Mouse (Mus musculus): ENCODE data around the gene Tox3. TPM values are rescaled to one million over a fixed set of nuclear protein-coding genes. Genes with fewer than 3 reads are reported as not detected.

Tox3 gene
- 3.9 and 5.4 TPM in 2 replicates for total RNA-seq (2021)
- long read RNA-seq, partial matches to known transcripts: 0 of 1 reads
- long read RNA-seq, other reads (novel, unspliced or antisense): 1 of 1 reads

GRCm38 (mm10) chr8:90348178-90348925 is at the start of gene Tox3:
Gene Tox3 (minus strand): TSS chr8:90348343.
- peak; percentile 66 for DNase-seq

- DNase-seq: no peak
These were observed 44.5 kb upstream of the Tox3 start for GRCm38 (mm10) chr8:90392643-90393042.

DNA sequence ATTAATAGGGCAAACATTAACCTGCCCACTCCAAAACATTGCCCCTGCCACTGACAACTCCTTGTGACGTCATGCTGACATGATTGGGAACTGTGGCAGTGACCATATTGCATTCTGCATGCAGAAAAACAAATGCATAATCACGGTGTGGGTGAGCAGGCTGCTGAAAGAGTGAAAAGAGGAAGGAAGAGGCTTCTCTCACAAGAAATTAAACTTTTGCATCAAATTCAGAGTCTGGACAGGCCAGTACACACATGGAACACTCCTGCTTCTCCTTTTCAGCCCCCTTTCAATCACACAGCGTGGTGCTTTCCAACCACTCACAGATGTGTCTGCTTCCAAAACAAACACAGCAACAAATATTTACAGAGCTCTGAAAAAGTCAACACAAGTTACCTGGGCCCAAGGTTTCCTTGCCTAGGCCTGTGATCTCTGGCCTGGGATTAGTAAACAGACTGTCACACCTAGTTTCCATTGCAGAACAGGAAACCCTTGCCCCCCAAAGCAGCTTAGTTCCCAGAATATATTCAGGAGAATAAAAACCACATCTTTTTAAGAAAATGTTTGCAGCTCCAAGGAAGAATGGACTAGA is 43.4 kb upstream of the Tox3 start:
- no peak for DNase-seq

GRCm38 (mm10) chr8:90390827-90391226 is 42.7 kb upstream of the Tox3 start:
- DNase-seq: no peak

DNA sequence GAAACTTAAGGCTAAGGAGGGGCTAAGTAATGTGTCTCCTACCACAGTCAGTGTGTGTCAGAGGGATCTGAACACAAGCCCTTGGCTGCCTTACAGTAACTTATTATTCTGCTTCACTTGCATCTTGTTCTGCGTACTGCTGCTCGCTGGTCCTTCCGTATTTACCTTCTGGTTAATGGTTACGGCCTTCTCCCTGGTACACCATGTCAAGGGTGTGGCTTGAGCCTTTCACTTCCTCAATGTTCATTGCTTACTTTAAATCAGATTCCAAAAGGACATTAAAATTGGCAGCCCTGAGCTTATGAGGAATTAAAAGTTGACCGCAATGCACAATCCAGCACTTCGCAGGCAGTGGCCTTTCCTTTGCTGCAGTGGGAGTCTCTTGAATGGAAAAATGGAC is 30.9 kb upstream of the Tox3 start:
- DNase-seq: no peak

DNA sequence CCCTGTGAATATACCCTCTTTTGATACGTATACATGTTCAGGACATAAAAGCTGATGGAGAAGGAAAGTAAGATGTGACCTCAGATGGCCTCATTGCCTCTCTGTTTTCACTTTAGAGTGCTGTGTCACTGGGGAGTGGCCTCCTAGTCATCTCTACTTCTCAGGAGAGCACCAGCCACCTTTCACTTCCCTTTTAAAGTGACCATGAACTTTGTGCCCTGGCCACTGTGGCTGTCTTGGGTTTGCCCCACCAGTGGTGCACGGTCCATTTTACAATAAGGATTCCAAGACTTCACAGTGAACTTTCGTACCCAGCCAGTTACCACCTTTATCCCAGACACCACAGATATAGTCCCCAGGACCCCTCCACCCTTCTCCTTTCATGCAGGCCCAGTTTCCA is 29.9 kb upstream of the Tox3 start:
- DNase-seq: no peak

GRCm38 (mm10) chr8:90371611-90372222 is 23.6 kb upstream of the Tox3 start:
- peak; percentile 10 for DNase-seq

- no peak for DNase-seq
These were observed 21.7 kb upstream of the Tox3 start for GRCm38 (mm10) chr8:90369876-90370275.

- no peak for DNase-seq
These were observed 8.6 kb upstream of the Tox3 start for GRCm38 (mm10) chr8:90356729-90357128.

- DNase-seq: no peak
These were observed 6.6 kb upstream of the Tox3 start for GRCm38 (mm10) chr8:90354782-90355181.

DNA sequence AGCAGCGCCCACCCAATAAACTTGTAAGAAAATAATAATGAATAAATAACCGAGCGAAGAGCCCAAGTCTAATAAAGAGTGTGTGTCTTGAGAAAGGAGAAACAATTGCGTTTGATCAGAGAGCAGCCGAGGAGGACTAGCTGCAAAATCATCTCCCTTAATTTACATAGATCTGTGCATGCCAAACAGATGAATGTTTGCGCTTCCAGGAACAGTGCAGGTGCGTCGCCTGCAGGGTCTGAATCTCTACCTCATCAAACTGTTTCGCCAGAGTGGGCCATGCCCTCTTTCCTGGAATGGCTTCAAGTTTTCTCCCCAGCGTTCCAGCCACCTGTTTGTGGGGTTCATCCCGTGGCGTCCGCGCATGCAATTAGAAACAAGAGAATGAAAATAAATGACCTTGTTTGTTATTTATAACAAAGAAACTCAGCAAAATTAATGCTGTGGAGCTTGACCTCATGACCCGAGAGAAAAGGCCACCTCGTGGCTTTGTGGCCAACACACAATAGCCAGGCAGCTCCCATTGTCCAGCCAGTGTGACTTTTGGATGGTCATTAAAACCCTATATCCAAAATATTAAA is 5.9 kb upstream of the Tox3 start:
- DNase-seq: no peak

- DNase-seq: no peak
These were observed 5.4 kb upstream of the Tox3 start for GRCm38 (mm10) chr8:90353499-90353898.

- DNase-seq: no peak
These were observed 4.8 kb upstream of the Tox3 start for GRCm38 (mm10) chr8:90352991-90353390.

- no peak for DNase-seq
These were observed 1.8 kb upstream of the Tox3 start for GRCm38 (mm10) chr8:90349709-90350562.

DNA sequence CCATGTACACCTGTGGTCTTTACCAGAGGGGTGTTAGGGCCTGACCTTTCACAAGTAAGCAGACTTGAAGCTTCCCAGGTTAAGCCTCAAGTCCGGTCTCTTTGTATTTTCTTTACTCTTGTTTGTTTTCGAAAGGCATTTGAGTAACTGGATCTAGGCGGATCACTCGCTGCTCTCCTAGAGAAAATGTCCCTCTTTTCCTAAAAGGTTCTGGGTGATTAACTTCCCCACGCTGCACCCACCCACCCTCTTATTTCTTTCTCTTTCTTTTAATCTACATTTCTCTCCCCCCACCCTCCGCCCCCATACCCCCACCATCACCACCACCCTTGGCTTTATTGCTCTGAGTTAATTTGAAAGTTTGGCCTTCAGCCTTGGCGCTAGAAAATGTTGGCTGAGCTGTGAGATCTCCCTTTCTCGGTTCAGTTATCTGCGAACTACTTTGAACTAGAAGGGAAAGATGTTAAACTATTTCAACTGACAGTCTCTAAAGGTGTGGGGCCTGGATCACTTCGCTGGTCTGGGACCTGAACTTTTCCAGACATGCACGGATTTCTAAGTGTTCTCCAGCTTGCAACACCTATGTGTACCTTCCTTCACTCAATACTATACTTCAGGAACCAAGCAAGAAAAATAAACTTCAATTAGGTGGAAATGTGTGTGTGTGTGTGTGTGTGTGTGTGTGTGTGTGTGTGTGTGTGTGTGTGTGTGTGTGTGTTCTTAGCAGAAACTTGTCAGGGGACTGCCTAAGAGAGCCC is 962 bp upstream of the Tox3 start:
- no peak for DNase-seq

- DNase-seq: peak; percentile 2
These were observed 464 bp downstream of the Tox3 start for GRCm38 (mm10) chr8:90347581-90348177.

DNA sequence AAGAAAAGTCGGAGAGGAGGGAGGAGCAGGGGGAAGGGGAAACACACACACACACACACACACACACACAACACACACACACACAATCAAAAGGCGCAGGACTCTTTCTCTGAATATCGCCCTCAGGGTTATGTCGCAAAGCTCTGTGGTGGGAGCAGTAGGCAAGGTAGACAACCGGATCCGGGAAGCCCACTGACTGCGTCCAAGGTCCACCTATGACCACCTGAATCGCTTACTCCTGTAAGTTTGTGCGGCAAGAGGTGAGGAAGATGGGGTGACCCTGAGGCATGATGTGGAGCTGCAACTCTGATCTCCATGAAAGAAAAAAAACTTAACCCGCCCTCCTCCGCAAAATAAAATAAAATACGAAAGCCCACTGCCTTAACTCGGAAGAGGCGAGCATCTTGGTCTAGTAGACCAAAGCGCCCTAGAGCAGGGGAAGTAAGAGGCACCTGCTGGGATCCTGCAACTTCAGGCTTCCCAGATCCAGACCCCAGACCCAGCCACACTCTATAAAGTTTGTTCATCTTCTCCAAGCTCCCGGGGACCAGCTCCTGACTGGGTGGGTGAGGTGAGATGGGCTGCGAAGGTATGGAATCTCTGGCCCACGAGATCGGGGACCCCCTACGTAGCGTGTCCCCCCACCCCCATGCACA is 1.1 kb downstream of the Tox3 start:
- no peak for DNase-seq

DNA sequence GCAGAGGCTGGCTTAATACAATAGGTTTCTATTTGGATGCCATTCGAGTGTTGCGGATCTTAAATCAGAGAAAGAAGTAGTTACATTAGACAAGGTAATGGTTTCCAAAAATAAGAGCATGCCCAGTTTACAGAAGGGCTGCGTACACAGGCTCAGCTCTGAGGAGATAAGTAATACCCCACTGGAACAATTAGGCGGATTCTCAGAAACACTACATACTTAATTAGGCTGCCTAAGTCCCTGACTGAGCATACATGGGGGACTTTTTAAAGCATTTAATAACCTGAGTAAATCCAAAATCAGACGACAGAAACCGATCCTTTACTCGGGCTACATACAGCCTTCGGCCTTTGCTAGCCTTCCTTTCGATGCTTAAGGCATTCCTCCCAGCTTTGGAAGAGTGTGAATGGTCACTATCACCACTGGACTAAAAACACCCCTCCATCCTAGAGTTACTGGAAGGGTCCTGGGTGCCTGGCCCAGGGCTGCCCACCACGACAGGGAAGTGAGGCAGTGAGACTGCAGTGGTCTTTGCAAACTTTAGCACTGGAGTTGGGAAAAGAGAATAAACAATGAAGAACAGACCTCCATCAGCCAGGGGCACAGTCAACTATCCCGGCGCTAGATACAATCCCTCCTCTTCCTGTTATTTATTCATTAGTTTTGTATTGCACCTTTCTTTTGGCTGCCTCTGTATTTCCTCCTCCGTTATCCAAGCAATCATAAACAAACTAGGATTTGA is 1.8 kb downstream of the Tox3 start:
- no peak for DNase-seq
